Comparison of ENCODE assay signal across 19 mouse cellular contexts in genomic region chr1:93168295-93168775, GRCm38 (mm10). TPM values are rescaled to one million over a fixed set of nuclear protein-coding genes. Genes with fewer than 3 reads are reported as not detected.
DNase-seq lines count a peak whose midpoint lies in the region; ATAC-seq and TF ChIP-seq lines count a peak whose summit lies in the region.
"Had no signal": no experiment of that assay in that cellular context is flagged by ENCODE, and none has a peak within 500 bp of the region (broad histone marks: within the 10 kb centered on the region; RNA-seq: fewer than 3 reads in every experiment).

Gene Crocc2, plus strand, starts transcription at chr1:93168725.

- no peaks in the 10 kb centered on the region for H3K9me3 ChIP-seq in hindbrain, embryonic 15.5 days
- H3K9me3 ChIP-seq in hindbrain, embryonic 10.5 days: no peaks in the 10 kb centered on the region
- no peaks in the 10 kb centered on the region for H3K9me3 ChIP-seq in lung, embryonic 16.5 days (ENCODE audit: control insufficient read depth, low read length)
- H3K9me3 ChIP-seq: forebrain, embryonic 13.5 days; limb, embryonic 13.5 days; neural tube, embryonic 13.5 days had no signal

- no peak within 1 kb of the TSS for H3K9ac ChIP-seq in hindbrain, embryonic 15.5 days
- H3K9ac ChIP-seq in lung, embryonic 16.5 days (ENCODE audit: low read length): no peak within 1 kb of the TSS
- H3K9ac ChIP-seq: forebrain, embryonic 13.5 days; limb, embryonic 13.5 days; liver, embryonic 14.5 days; neural tube, embryonic 13.5 days had no signal

- no peak for TF ChIP-seq CTCF in lung, adult 2 months (IDR thresholded peaks at IDR 0.05; ENCODE audit: insufficient read depth, low read length)
- no peak for TF ChIP-seq CTCF in brain, embryonic 14.5 days (IDR thresholded peaks at IDR 0.05; ENCODE audit: borderline replicate concordance, extremely low read depth, insufficient read depth, insufficient read length)

- TF ChIP-seq POLR2A in lung, adult 2 months (IDR thresholded peaks at IDR 0.05; ENCODE audit: borderline replicate concordance, extremely low read depth, low read depth, low read length): no peak
- TF ChIP-seq POLR2A in brain, embryonic 14.5 days (IDR thresholded peaks at IDR 0.05; ENCODE audit: borderline replicate concordance, extremely low read depth, insufficient read depth, insufficient read length, poor library complexity, severe bottlenecking): no peak

- WGBS in hindbrain, embryonic 15.5 days: 39% methylated on average over 10 of the region's 10 CpGs
- 44% methylated on average over 10 of the region's 10 CpGs for WGBS in hindbrain, embryonic 10.5 days
- 31% methylated on average over 10 of the region's 10 CpGs for WGBS in lung, embryonic 16.5 days
- WGBS in lung, adult 2 months: 51% methylated on average over 10 of the region's 10 CpGs

- H3K36me3 ChIP-seq in hindbrain, embryonic 15.5 days: no peaks in the 10 kb centered on the region
- no peaks in the 10 kb centered on the region for H3K36me3 ChIP-seq in hindbrain, embryonic 10.5 days
- H3K36me3 ChIP-seq in lung, embryonic 16.5 days (ENCODE audit: control insufficient read depth, insufficient read depth, low read length): no peaks in the 10 kb centered on the region
- H3K36me3 ChIP-seq: limb, embryonic 13.5 days; neural tube, embryonic 13.5 days had no signal

- H3K4me3 ChIP-seq in hindbrain, embryonic 15.5 days: no peak within 1 kb of the TSS
- no peak within 1 kb of the TSS for H3K4me3 ChIP-seq in hindbrain, embryonic 10.5 days
- H3K4me3 ChIP-seq in lung, embryonic 16.5 days (ENCODE audit: low read length): no peak within 1 kb of the TSS
- H3K4me3 ChIP-seq in lung, adult 2 months (replicated peaks; ENCODE audit: extremely low read depth, low read depth, low read length): no peak within 1 kb of the TSS
- H3K4me3 ChIP-seq: forebrain, embryonic 13.5 days; limb, embryonic 13.5 days; neural tube, embryonic 13.5 days had no signal

- no peak for DNase-seq in hindbrain, embryonic 10.5 days (ENCODE audit: low spot score)
- no peak for DNase-seq in lung, adult 2 months
- DNase-seq in brain, embryonic 14.5 days (ENCODE audit: low read depth): peak; percentile 38
- DNase-seq in lung, postnatal 36 days: peak; percentile 42
- no peak for DNase-seq in frontal cortex, postnatal 14 days (ENCODE audit: low spot score in 2 of 2)
- DNase-seq: adrenal gland, adult 2 months; cerebellum, adult 8-10 months; heart, postnatal 14 days; kidney, postnatal 36 days; layer of hippocampus, adult 9-11 months; right cerebral cortex, postnatal 14 days; thymus, postnatal 36 days had no signal

- H3K4me1 ChIP-seq in hindbrain, embryonic 15.5 days (replicated peaks): no peaks in the 10 kb centered on the region
- peaks cover 15% of the 10 kb centered on the region for H3K4me1 ChIP-seq in hindbrain, embryonic 10.5 days (replicated peaks)
- peaks cover 4% of the 10 kb centered on the region for H3K4me1 ChIP-seq in lung, embryonic 16.5 days (replicated peaks; ENCODE audit: control insufficient read depth, insufficient read depth, low read length)
- no peaks in the 10 kb centered on the region for H3K4me1 ChIP-seq in lung, adult 2 months (ENCODE audit: control insufficient read depth, insufficient read depth, low read length)
- H3K4me1 ChIP-seq: limb, embryonic 13.5 days had no signal

- H3K4me2 ChIP-seq in hindbrain, embryonic 15.5 days: no peak within 1 kb of the TSS
- no peak within 1 kb of the TSS for H3K4me2 ChIP-seq in lung, embryonic 16.5 days (ENCODE audit: low read depth, low read length)
- H3K4me2 ChIP-seq: forebrain, embryonic 13.5 days; heart, embryonic 11.5 days; limb, embryonic 13.5 days; neural tube, embryonic 13.5 days had no signal

- H3K27ac ChIP-seq in hindbrain, embryonic 15.5 days (replicated peaks): no peak within 1 kb of the TSS
- H3K27ac ChIP-seq in hindbrain, embryonic 10.5 days: no peak within 1 kb of the TSS
- H3K27ac ChIP-seq in lung, embryonic 16.5 days (ENCODE audit: low read length): no peak within 1 kb of the TSS
- H3K27ac ChIP-seq: forebrain, embryonic 13.5 days; limb, embryonic 13.5 days; liver, embryonic 14.5 days; neural tube, embryonic 13.5 days had no signal

- H3K27me3 ChIP-seq in hindbrain, embryonic 15.5 days: no peaks in the 10 kb centered on the region
- H3K27me3 ChIP-seq in hindbrain, embryonic 10.5 days (ENCODE audit: insufficient read depth, poor library complexity, severe bottlenecking): peaks cover 2% of the 10 kb centered on the region; the same call in 1 of the 2 replicates
- no peaks in the 10 kb centered on the region for H3K27me3 ChIP-seq in lung, embryonic 16.5 days (ENCODE audit: control insufficient read depth, insufficient read depth, low read depth, low read length)
- H3K27me3 ChIP-seq: forebrain, embryonic 13.5 days; neural tube, embryonic 13.5 days had no signal

- 0 out of 2 replicates have a peak, but pooled peaks have one; percentile 45 for ATAC-seq in hindbrain, embryonic 15.5 days (ENCODE audit: low FRiP score, low read depth)
- ATAC-seq in lung, embryonic 16.5 days (ENCODE audit: low read depth): peak; percentile 62
- ATAC-seq: forebrain, embryonic 13.5 days had no signal

RNA-seq across cellular contexts. Expression of gene Crocc2, which starts in this region (rescaled TPM):
- 0.35 and 0.45 TPM in 2 replicates for polyA plus RNA-seq in hindbrain, embryonic 15.5 days (2015; fragmentation: Nextera tagmentation; extraction: Ambion mirVana)
- 0.07 and 0.30 TPM in 2 replicates for polyA plus RNA-seq in hindbrain, embryonic 10.5 days (2016; fragmentation: Nextera tagmentation; extraction: Ambion mirVana)
- 4.9 and 5.1 TPM in 2 replicates for polyA plus RNA-seq in lung, embryonic 16.5 days (2015; fragmentation: Nextera tagmentation; extraction: Ambion mirVana)
- polyA plus RNA-seq in lung, adult 2 months (2012; rRNA removed): 2.2 and 2.8 TPM in 2 replicates
- 0.44 and 0.51 TPM in 2 replicates for polyA plus RNA-seq in brain, embryonic 14.5 days (2012; rRNA removed)

Comparison
In these comparisons a context has a peak if more than half of its experiments do, and no peak if none do; other contexts are left out.
1. Peak in ATAC-seq in hindbrain, embryonic 15.5 days; RNA of the gene not detected or under 1 TPM.
2. Peak in DNase-seq in brain, embryonic 14.5 days; RNA of the gene not detected or under 1 TPM.